ENCODE assay signal across 9 mouse cellular contexts in the genomic region with DNA sequence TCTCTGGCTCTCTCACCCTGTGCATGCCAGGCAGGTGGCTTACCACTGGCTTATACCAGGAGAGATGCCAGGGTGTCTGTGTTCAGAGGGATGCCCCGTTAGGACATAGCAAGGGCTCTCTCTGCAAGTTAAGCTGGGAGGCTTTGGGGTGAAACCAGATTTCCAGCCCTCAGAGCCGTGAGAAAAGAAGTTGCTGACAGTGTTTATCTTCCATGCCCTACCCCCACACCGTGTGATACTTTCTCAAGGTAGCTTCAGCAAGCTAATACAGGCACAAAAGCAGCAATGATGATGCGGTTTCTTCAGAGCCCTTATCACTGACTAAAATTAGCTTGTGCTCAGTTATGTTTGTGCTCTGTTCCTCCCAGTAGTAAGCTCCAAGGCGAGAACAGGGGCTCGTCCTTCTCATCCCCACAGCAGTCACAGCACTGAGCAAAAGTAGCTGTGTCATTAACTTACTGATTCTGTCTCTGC. TPM values are rescaled to one million over a fixed set of nuclear protein-coding genes. Genes with fewer than 3 reads are reported as not detected.
DNase-seq lines count a peak whose midpoint lies in the region; ATAC-seq lines count a peak whose summit lies in the region.
"Had no signal": no experiment of that assay in that cellular context is flagged by ENCODE, and none has a peak within 500 bp of the region (broad histone marks: within the 10 kb centered on the region; RNA-seq: fewer than 3 reads in every experiment).

No protein-coding gene starts in this region.

- H3K27me3 ChIP-seq in liver, embryonic 12.5 days (replicated peaks), result no peaks in the 10 kb centered on the region
- H3K27me3 ChIP-seq in midbrain, embryonic 16.5 days (ENCODE audit: control insufficient read depth, insufficient read depth, low read depth, low read length), result no peaks in the 10 kb centered on the region

- peak overlapping the region; percentile 41; the same call in 1 of the 2 replicates for H3K9ac ChIP-seq in liver, embryonic 12.5 days
- no peak overlapping the region for H3K9ac ChIP-seq in midbrain, embryonic 16.5 days (ENCODE audit: low read depth, low read length)

- H3K4me1 ChIP-seq in liver, embryonic 12.5 days, result peaks cover 46% of the 10 kb centered on the region
- H3K4me1 ChIP-seq in midbrain, embryonic 16.5 days (ENCODE audit: control insufficient read depth, insufficient read depth, low read length), result no peaks in the 10 kb centered on the region

- DNase-seq in frontal cortex, postnatal 36 days (ENCODE audit: low spot score in 2 of 2), result peak; percentile 11 to 14
- DNase-seq in frontal cortex, postnatal 14 days (ENCODE audit: low spot score in 2 of 2), result no peak
- DNase-seq in adrenal gland, postnatal 14 days, result peak; percentile 14
- DNase-seq in right cerebral cortex, postnatal 14 days, result no peak
- DNase-seq in urinary bladder, postnatal 25 days (ENCODE audit: low spot score), result no peak
- DNase-seq: gastrocnemius, postnatal 25 days had no signal

- H3K4me3 ChIP-seq in liver, embryonic 12.5 days, result peak overlapping the region; percentile 3; the same call in 1 of the 2 replicates
- H3K4me3 ChIP-seq in midbrain, embryonic 16.5 days (ENCODE audit: low read depth, low read length), result no peak overlapping the region

- ATAC-seq in erythroblast, adult 5-6 weeks (replicated peaks; ENCODE audit: low FRiP score, poor library complexity, severe bottlenecking), result peak; percentile 76
- ATAC-seq in liver, embryonic 12.5 days, result peak; percentile 87
- no peak for ATAC-seq in midbrain, embryonic 16.5 days

- peak overlapping the region; percentile 53 for H3K4me2 ChIP-seq in liver, embryonic 12.5 days
- H3K4me2 ChIP-seq in midbrain, embryonic 16.5 days (ENCODE audit: low read length), result no peak overlapping the region

- H3K9me3 ChIP-seq in liver, embryonic 12.5 days (replicated peaks), result no peaks in the 10 kb centered on the region
- H3K9me3 ChIP-seq in midbrain, embryonic 16.5 days (replicated peaks; ENCODE audit: control insufficient read depth, low read length, poor library complexity, severe bottlenecking), result no peaks in the 10 kb centered on the region

- 11% methylated on average over 6 of the region's 6 CpGs for WGBS in liver, embryonic 12.5 days (ENCODE audit: insufficient replicate concordance)
- 65% methylated on average over 6 of the region's 6 CpGs for WGBS in midbrain, embryonic 16.5 days

- H3K27ac ChIP-seq in liver, embryonic 12.5 days, result peak overlapping the region; percentile 83
- H3K27ac ChIP-seq in midbrain, embryonic 16.5 days (ENCODE audit: low read length), result no peak overlapping the region

- H3K36me3 ChIP-seq in liver, embryonic 12.5 days, result no peaks in the 10 kb centered on the region
- H3K36me3 ChIP-seq in midbrain, embryonic 16.5 days (ENCODE audit: control insufficient read depth, insufficient read depth, low read length), result no peaks in the 10 kb centered on the region

RNA-seq across cellular contexts. Expression of a gene that starts 42.4 kb away (rescaled TPM):
- total RNA-seq in adrenal gland, postnatal 14 days (2021), result 2.9 and 3.4 TPM in 2 replicates
- 2.7 and 3.3 TPM in 2 replicates for total RNA-seq in erythroblast, adult 5-6 weeks (2015; ENCODE audit: low replicate concordance)
- total RNA-seq in erythroblast, adult 5-6 weeks (2017; ENCODE audit: low replicate concordance), result 1.3 and 1.4 TPM in 2 replicates
- polyA plus RNA-seq in liver, embryonic 12.5 days (2016; fragmentation: Nextera tagmentation; extraction: Ambion mirVana), result 4.6 and 5.2 TPM in 2 replicates
- polyA plus RNA-seq in midbrain, embryonic 16.5 days (2015; fragmentation: Nextera tagmentation; extraction: Ambion mirVana), result 11.8 TPM in 2 replicates

Comparison
In these comparisons a context has a peak if more than half of its experiments do, and no peak if none do; other contexts are left out.
1. DNase-seq: peak in frontal cortex, postnatal 36 days (2 of 2) and adrenal gland, postnatal 14 days (single experiment); none in frontal cortex, postnatal 14 days (0 of 2), right cerebral cortex, postnatal 14 days (single experiment) and urinary bladder, postnatal 25 days (single experiment).